Mouse (Mus musculus) liver, embryonic 12.5 days (tissue): Measurements from ENCODE around the gene Tulp2. TPM values are rescaled to one million over a fixed set of nuclear protein-coding genes. Genes with fewer than 3 reads are reported as not detected.
"Not testable (repeated sequence)": the region's sequence is repeated elsewhere in the genome, so short reads cannot be mapped to it uniquely, and the experiment has no call there.

Experiments used
- ATAC-seq: fragments of 200-750 bp; cut with Nextera tagmentation; 2 replicates; pipeline ENCODE4 v1.8.0; 2017; ENCODE audit warnings: moderate number of reproducible peaks, mild to moderate bottlenecking, moderate library complexity
- H3K27ac ChIP-seq: fragments of 300-500 bp; sonication (generic); 2 replicates; pipeline ENCODE4 v1.5.1; 2016; ENCODE audit warnings: mild to moderate bottlenecking
- H3K27me3 ChIP-seq: fragments of 300-500 bp; sonication (generic); replicated peaks from 2 replicates; pipeline ENCODE4 v1.6.1; 2016; ENCODE audit warnings: mild to moderate bottlenecking, moderate library complexity
- H3K36me3 ChIP-seq: fragments of 300-500 bp; sonication (generic); 2 replicates; pipeline ENCODE4 v1.6.1; 2016; ENCODE audit warnings: mild to moderate bottlenecking, moderate library complexity
- H3K4me1 ChIP-seq: fragments of 300-500 bp; sonication (generic); 2 replicates; pipeline ENCODE4 v1.6.1; 2016
- H3K4me2 ChIP-seq: fragments of 300-500 bp; sonication (generic); 2 replicates; pipeline ENCODE4 v1.6.1; 2016; ENCODE audit warnings: mild to moderate bottlenecking, moderate library complexity
- H3K4me3 ChIP-seq: fragments of 300-500 bp; sonication (generic); 2 replicates; pipeline ENCODE4 v1.5.1; 2016; ENCODE audit warnings: mild to moderate bottlenecking, moderate library complexity
- H3K9ac ChIP-seq: fragments of 300-500 bp; sonication (generic); 2 replicates; pipeline ENCODE4 v1.6.1; 2016; ENCODE audit warnings: mild to moderate bottlenecking, moderate library complexity
- H3K9me3 ChIP-seq: fragments of 300-500 bp; sonication (generic); replicated peaks from 2 replicates; pipeline ENCODE4 v1.6.1; 2016; ENCODE audit warnings: mild to moderate bottlenecking, moderate library complexity
- WGBS: fragments of 180-500 bp; shearing (Covaris S2); methylation state at CpG from one replicate; pipeline ENCODE4 v1.1.7; 2016; ENCODE audit not compliant: insufficient replicate concordance; 5-methylcytosine and 5-hydroxymethylcytosine counted together
- polyA plus RNA-seq: library from polyadenylated mRNA; unstranded; fragments of >200 nt; fragmentation: Nextera tagmentation; extraction: Ambion mirVana; gene quantifications from 2 replicates; pipeline ENCODE4 v1.2.1, GENCODE M21; 2016

Tulp2 gene
- polyA plus RNA-seq, 1 experiment from 2014 or later, result 2.0 TPM

- not testable (repeated sequence) for H3K4me3 ChIP-seq, H3K27me3 ChIP-seq, H3K4me2 ChIP-seq, H3K9me3 ChIP-seq, H3K27ac ChIP-seq, H3K9ac ChIP-seq, ATAC-seq
- 61% methylated on average over 5 of the region's 5 CpGs for WGBS
- peaks cover 77% of the 10 kb centered on the region for H3K4me1 ChIP-seq
- peaks cover 12% of the 10 kb centered on the region for H3K36me3 ChIP-seq
These were observed 35.2 kb downstream of the Tulp2 start for GRCm38 (mm10) chr7:45516846-45517245.

GRCm38 (mm10) chr7:45518618-45519017 is 36.9 kb downstream of the Tulp2 start:
- 92% methylated on average over 16 of the region's 16 CpGs for WGBS
- no peak for ATAC-seq
- Histone ChIP-seq H3K4me3 (no peak overlapping the region), H3K9ac (no peak overlapping the region), H3K27ac (peak overlapping the region; percentile 64), H3K36me3 (peaks cover 29% of the 10 kb centered on the region), H3K27me3 (no peaks in the 10 kb centered on the region), H3K9me3 (no peaks in the 10 kb centered on the region), H3K4me1 (peaks cover 93% of the 10 kb centered on the region), H3K4me2 (no peak overlapping the region)

- no peaks in the 10 kb centered on the region for H3K9me3 ChIP-seq
- peaks cover 38% of the 10 kb centered on the region for H3K36me3 ChIP-seq
- WGBS, result 57% methylated on average over 8 of the region's 8 CpGs
- H3K27me3 ChIP-seq, result no peaks in the 10 kb centered on the region
- ATAC-seq, result no peak
- no peak overlapping the region for H3K9ac ChIP-seq
- H3K4me2 ChIP-seq, result peak overlapping the region; percentile 34
- H3K27ac ChIP-seq, result peak overlapping the region; percentile 64
- no peak overlapping the region for H3K4me3 ChIP-seq
- H3K4me1 ChIP-seq, result peaks cover 90% of the 10 kb centered on the region
These were observed 37.9 kb downstream of the Tulp2 start for GRCm38 (mm10) chr7:45519345-45520120.

GRCm38 (mm10) chr7:45520605-45521004 is 38.9 kb downstream of the Tulp2 start:
- Histone ChIP-seq H3K36me3 (peaks cover 45% of the 10 kb centered on the region), H3K4me1 (peaks cover 85% of the 10 kb centered on the region), H3K27ac (peak overlapping the region; percentile 62; the same call in 1 of the 2 replicates), H3K4me2 (peak overlapping the region; percentile 73), H3K27me3 (no peaks in the 10 kb centered on the region), H3K9ac (no peak overlapping the region), H3K9me3 (no peaks in the 10 kb centered on the region), H3K4me3 (peak overlapping the region; percentile 95; the same call in 1 of the 2 replicates)
- ATAC-seq, result no peak
- WGBS, result 86% methylated on average over 7 of the region's 7 CpGs

GRCm38 (mm10) chr7:45521728-45522184 is 40.1 kb downstream of the Tulp2 start:
- peaks cover 45% of the 10 kb centered on the region for H3K36me3 ChIP-seq
- H3K4me1 ChIP-seq, result peaks cover 73% of the 10 kb centered on the region
- no peaks in the 10 kb centered on the region for H3K9me3 ChIP-seq
- H3K4me3 ChIP-seq, result peak overlapping the region; percentile 95
- no peak; the same call in 1 of the 2 replicates for ATAC-seq
- H3K4me2 ChIP-seq, result peak overlapping the region; percentile 73
- WGBS, result 2% methylated on average over 28 of the region's 28 CpGs
- peak overlapping the region; percentile 100 for H3K27ac ChIP-seq
- H3K9ac ChIP-seq, result peak overlapping the region; percentile 99
- H3K27me3 ChIP-seq, result no peaks in the 10 kb centered on the region

GRCm38 (mm10) chr7:45522194-45522752 is 40.6 kb downstream of the Tulp2 start:
- Histone ChIP-seq H3K9ac (peak overlapping the region; percentile 99), H3K4me3 (peak overlapping the region; percentile 95), H3K4me2 (peak overlapping the region; percentile 73), H3K27ac (peak overlapping the region; percentile 100), H3K4me1 (peaks cover 74% of the 10 kb centered on the region), H3K36me3 (peaks cover 45% of the 10 kb centered on the region), H3K9me3 (no peaks in the 10 kb centered on the region), H3K27me3 (no peaks in the 10 kb centered on the region)
- 48% methylated on average over 16 of the region's 16 CpGs for WGBS
- ATAC-seq, result no peak

- Histone ChIP-seq H3K9ac (peak overlapping the region; percentile 99), H3K36me3 (peaks cover 45% of the 10 kb centered on the region), H3K27me3 (no peaks in the 10 kb centered on the region), H3K9me3 (no peaks in the 10 kb centered on the region), H3K27ac (peak overlapping the region; percentile 100), H3K4me2 (peak overlapping the region; percentile 73), H3K4me1 (peaks cover 72% of the 10 kb centered on the region), H3K4me3 (peak overlapping the region; percentile 95)
- peak; percentile 14; the same call in 1 of the 2 replicates for ATAC-seq
- WGBS, result 47% methylated on average over 18 of the region's 18 CpGs
These were observed 41.4 kb downstream of the Tulp2 start for GRCm38 (mm10) chr7:45522957-45523676.

GRCm38 (mm10) chr7:45523678-45524170 is 42.0 kb downstream of the Tulp2 start:
- ATAC-seq, result no peak
- Histone ChIP-seq H3K36me3 (peaks cover 45% of the 10 kb centered on the region), H3K4me3 (peak overlapping the region; percentile 95), H3K9me3 (no peaks in the 10 kb centered on the region), H3K4me2 (peak overlapping the region; percentile 73), H3K4me1 (peaks cover 71% of the 10 kb centered on the region), H3K9ac (peak overlapping the region; percentile 99), H3K27me3 (no peaks in the 10 kb centered on the region), H3K27ac (peak overlapping the region; percentile 100)
- WGBS, result 42% methylated on average over 13 of the region's 13 CpGs

GRCm38 (mm10) chr7:45524841-45525621 is 43.4 kb downstream of the Tulp2 start:
- ATAC-seq, result peak; percentile 88
- WGBS, result 3% methylated on average over 12 of the region's 12 CpGs
- Histone ChIP-seq H3K4me2 (peak overlapping the region; percentile 73), H3K9me3 (no peaks in the 10 kb centered on the region), H3K4me3 (peak overlapping the region; percentile 95), H3K27ac (peak overlapping the region; percentile 100), H3K9ac (peak overlapping the region; percentile 99), H3K27me3 (peaks cover 5% of the 10 kb centered on the region; the same call in 1 of the 2 replicates), H3K36me3 (peaks cover 45% of the 10 kb centered on the region), H3K4me1 (peaks cover 71% of the 10 kb centered on the region)

GRCm38 (mm10) chr7:45525809-45526473 is 44.3 kb downstream of the Tulp2 start, which contains the start of the genes Ppp1r15a and Plekha4:
Gene Ppp1r15a, minus strand, starts transcription at chr7:45526268.
Gene Plekha4, plus strand, starts transcription at chr7:45526330.
- peak within 1 kb of the TSS; percentile 95 for H3K4me3 ChIP-seq

More at GRCm38 (mm10) chr7:45525809-45526473, 44.3 kb downstream of the Tulp2 start, which contains the start of the genes Ppp1r15a and Plekha4:
- Histone ChIP-seq H3K4me2 (peak within 1 kb of the TSS; percentile 73), H3K9me3 (no peaks in the 10 kb centered on the region), H3K27me3 (peaks cover 14% of the 10 kb centered on the region; the same call in 1 of the 2 replicates), H3K4me1 (peaks cover 69% of the 10 kb centered on the region), H3K27ac (peak within 1 kb of the TSS; percentile 100), H3K9ac (peak within 1 kb of the TSS; percentile 99), H3K36me3 (peaks cover 41% of the 10 kb centered on the region)
- WGBS, result under 1% methylated on average over 54 of the region's 54 CpGs
- peak; percentile 69 for ATAC-seq
